Mouse (Mus musculus) CD4-positive, CD25-positive, alpha-beta regulatory T cell, adult 4 months (primary cell): ENCODE data around the gene Msh3. TPM values are rescaled to one million over a fixed set of nuclear protein-coding genes. Genes with fewer than 3 reads are reported as not detected.
"Not testable (repeated sequence)": the region's sequence is repeated elsewhere in the genome, so short reads cannot be mapped to it uniquely, and the experiment has no call there.

Source experiments
- ATAC-seq: one replicate; pipeline ENCODE4 v1.8.0; 2017
- polyA plus RNA-seq, 2 experiments: library from polyadenylated mRNA; unstranded; fragments of 100-300 nt; shearing (Covaris generic); gene quantifications; one replicate each; pipeline ENCODE4 v1.2.1; 2017

Gene Msh3
- polyA plus RNA-seq = 10 to 100 TPM; 32.5 to 49.8 TPM

- peak; percentile 83 for ATAC-seq
Measured at GRCm38 (mm10) chr13:92354456-92355271, at the start of gene Msh3, which contains the start of gene Dhfr. Gene Msh3 (minus strand): TSS chr13:92355003. Gene Dhfr (plus strand): TSS chr13:92354726.

GRCm38 (mm10) chr13:92403496-92403895 lies 48.7 kb upstream of the Msh3 start:
- no peak for ATAC-seq

GRCm38 (mm10) chr13:92402063-92402462 lies 47.3 kb upstream of the Msh3 start:
- ATAC-seq = no peak

GRCm38 (mm10) chr13:92398491-92399384 lies 43.9 kb upstream of the Msh3 start:
- no peak for ATAC-seq

- ATAC-seq = no peak
Measured at GRCm38 (mm10) chr13:92393047-92393661, 38.4 kb upstream of the Msh3 start.

- no peak for ATAC-seq
Measured at GRCm38 (mm10) chr13:92387367-92387766, 32.6 kb upstream of the Msh3 start.

- ATAC-seq = not testable (repeated sequence)
Measured at GRCm38 (mm10) chr13:92371466-92371865, 16.7 kb upstream of the Msh3 start.

- no peak for ATAC-seq
Measured at GRCm38 (mm10) chr13:92370811-92371210, 16.0 kb upstream of the Msh3 start.

GRCm38 (mm10) chr13:92365312-92365711 lies 10.5 kb upstream of the Msh3 start:
- no peak for ATAC-seq

GRCm38 (mm10) chr13:92361609-92362008 lies 6.8 kb upstream of the Msh3 start:
- ATAC-seq = no peak

GRCm38 (mm10) chr13:92357644-92358043 lies 2.8 kb upstream of the Msh3 start:
- no peak for ATAC-seq

- ATAC-seq = no peak
Measured at GRCm38 (mm10) chr13:92356376-92356775, 1.6 kb upstream of the Msh3 start.

- ATAC-seq = no peak
Measured at GRCm38 (mm10) chr13:92355272-92355643, 455 bp upstream of the Msh3 start.

- ATAC-seq = peak; percentile 56
Measured at GRCm38 (mm10) chr13:92353956-92354355, 847 bp downstream of the Msh3 start.

GRCm38 (mm10) chr13:92351100-92351499 lies 3.7 kb downstream of the Msh3 start:
- no peak for ATAC-seq

- no peak for ATAC-seq
Measured at GRCm38 (mm10) chr13:92346338-92346737, 8.5 kb downstream of the Msh3 start.

- no peak for ATAC-seq
Measured at GRCm38 (mm10) chr13:92344033-92344432, 10.8 kb downstream of the Msh3 start.

GRCm38 (mm10) chr13:92339787-92340186 lies 15.0 kb downstream of the Msh3 start:
- no peak for ATAC-seq

- ATAC-seq = no peak
Measured at GRCm38 (mm10) chr13:92337773-92338462, 16.9 kb downstream of the Msh3 start.

- no peak for ATAC-seq
Measured at GRCm38 (mm10) chr13:92336857-92337256, 17.9 kb downstream of the Msh3 start.

GRCm38 (mm10) chr13:92332103-92332879 lies 22.5 kb downstream of the Msh3 start:
- peak; percentile 69 for ATAC-seq

- ATAC-seq = no peak
Measured at GRCm38 (mm10) chr13:92330621-92331020, 24.2 kb downstream of the Msh3 start.
